Mouse (Mus musculus) c-Kit-negative CD71-positive TER-119-positive erythroid progenitor cells, embryonic 14.5 days (primary cell): ENCODE measurements around the gene Gm21870.
"Not testable (repeated sequence)": the region's sequence is repeated elsewhere in the genome, so short reads cannot be mapped to it uniquely, and the experiment has no call there.

Experiments used
- DNase-seq: peaks from one replicate; pipeline ENCODE4 v3.0.0-alpha.2; 2013; ENCODE audit warnings: low read depth, low spot score

Gm21870 gene

GRCm38 (mm10) chrX:33986716-33987115, at the start of gene Gm21870:
TSS of gene Gm21870 (minus strand) at chrX:33986816.
- DNase-seq = not testable (repeated sequence)

- not testable (repeated sequence) for DNase-seq
Observed at GRCm38 (mm10) chrX:33956440-33956839, 30.2 kb downstream of the Gm21870 start, which contains the start of gene Btbd35f6. TSS of gene Btbd35f6 (minus strand) at chrX:33956540.
